Mouse (Mus musculus): ENCODE results near the gene Synrg. TPM values are rescaled to one million over a fixed set of nuclear protein-coding genes. Genes with fewer than 3 reads are reported as not detected.

The Synrg gene
- polyA plus RNA-seq, 1 experiment from 2014 or later = 6.9 TPM

- DNase-seq (ENCODE audit: low spot score) (no peak), ATAC-seq (replicated peaks; ENCODE audit: low FRiP score, low read depth) (no peak)
- Histone ChIP-seq H3K9me3 (replicated peaks; ENCODE audit: low read length) (no peaks in the 10 kb centered on the region), H3K36me3 (ENCODE audit: insufficient read depth, low read length) (0 out of 2 replicates have a peak, but pooled peaks cover 3% of the 10 kb centered on the region), H3K27ac (no peak overlapping the region), H3K4me1 (replicated peaks; ENCODE audit: insufficient read depth, low read length) (no peaks in the 10 kb centered on the region), H3K4me3 (replicated peaks; ENCODE audit: low read depth, low read length) (no peak overlapping the region), H3K9ac (ENCODE audit: low read depth, low read length) (no peak overlapping the region), H3K27me3 (ENCODE audit: insufficient read depth, low read length) (no peaks in the 10 kb centered on the region), H3K4me2 (ENCODE audit: low read length) (no peak overlapping the region)
- WGBS = 69% methylated on average over 4 of the region's 4 CpGs
- TF ChIP-seq CTCF (IDR thresholded peaks at IDR 0.05; ENCODE audit: low read depth) = no peak
Observed at GRCm38 (mm10) chr11:84047270-84047669, 83.0 kb downstream of the Synrg start.

- no peak overlapping the region for H3K9ac ChIP-seq (ENCODE audit: low read depth, low read length)
- no peak for TF ChIP-seq CTCF (IDR thresholded peaks at IDR 0.05; ENCODE audit: low read depth)
- no peak overlapping the region for H3K4me3 ChIP-seq (replicated peaks; ENCODE audit: low read depth, low read length)
- no peaks in the 10 kb centered on the region for H3K4me1 ChIP-seq (replicated peaks; ENCODE audit: insufficient read depth, low read length)
- 66% methylated on average over 10 of the region's 10 CpGs for WGBS
- no peak overlapping the region for H3K4me2 ChIP-seq (ENCODE audit: low read length)
- DNase-seq (ENCODE audit: low spot score) (no peak), ATAC-seq (replicated peaks; ENCODE audit: low FRiP score, low read depth) (no peak)
- 0 out of 2 replicates have a peak, but pooled peaks cover 3% of the 10 kb centered on the region for H3K36me3 ChIP-seq (ENCODE audit: insufficient read depth, low read length)
- H3K27me3 ChIP-seq (ENCODE audit: insufficient read depth, low read length) = no peaks in the 10 kb centered on the region
- H3K27ac ChIP-seq = no peak overlapping the region
- H3K9me3 ChIP-seq (replicated peaks; ENCODE audit: low read length) = no peaks in the 10 kb centered on the region
Observed at GRCm38 (mm10) chr11:84048411-84048810, 84.2 kb downstream of the Synrg start.

GRCm38 (mm10) chr11:84053055-84053454, 88.8 kb downstream of the Synrg start:
- Histone ChIP-seq H3K4me1 (replicated peaks; ENCODE audit: insufficient read depth, low read length) (no peaks in the 10 kb centered on the region), H3K4me3 (replicated peaks; ENCODE audit: low read depth, low read length) (no peak overlapping the region), H3K36me3 (ENCODE audit: insufficient read depth, low read length) (no peaks in the 10 kb centered on the region), H3K4me2 (ENCODE audit: low read length) (no peak overlapping the region), H3K27me3 (ENCODE audit: insufficient read depth, low read length) (no peaks in the 10 kb centered on the region), H3K9ac (ENCODE audit: low read depth, low read length) (no peak overlapping the region), H3K9me3 (replicated peaks; ENCODE audit: low read length) (no peaks in the 10 kb centered on the region), H3K27ac (no peak overlapping the region)
- TF ChIP-seq CTCF (IDR thresholded peaks at IDR 0.05; ENCODE audit: low read depth) = no peak
- DNase-seq (ENCODE audit: low spot score) = no peak
- no peak for ATAC-seq (replicated peaks; ENCODE audit: low FRiP score, low read depth)
- WGBS = 91% methylated on average over 7 of the region's 7 CpGs

GRCm38 (mm10) chr11:84053524-84054163, 89.4 kb downstream of the Synrg start:
- Histone ChIP-seq H3K9me3 (replicated peaks; ENCODE audit: low read length) (no peaks in the 10 kb centered on the region), H3K9ac (ENCODE audit: low read depth, low read length) (no peak overlapping the region), H3K4me1 (replicated peaks; ENCODE audit: insufficient read depth, low read length) (no peaks in the 10 kb centered on the region), H3K27me3 (ENCODE audit: insufficient read depth, low read length) (no peaks in the 10 kb centered on the region), H3K4me2 (ENCODE audit: low read length) (no peak overlapping the region), H3K4me3 (replicated peaks; ENCODE audit: low read depth, low read length) (no peak overlapping the region), H3K27ac (no peak overlapping the region), H3K36me3 (ENCODE audit: insufficient read depth, low read length) (no peaks in the 10 kb centered on the region)
- no peak for ATAC-seq (replicated peaks; ENCODE audit: low FRiP score, low read depth)
- WGBS = 78% methylated on average over 10 of the region's 10 CpGs
- DNase-seq (ENCODE audit: low spot score) = no peak
- no peak for TF ChIP-seq CTCF (IDR thresholded peaks at IDR 0.05; ENCODE audit: low read depth)

GRCm38 (mm10) chr11:84057418-84057817, 93.2 kb downstream of the Synrg start:
- H3K4me2 ChIP-seq (ENCODE audit: low read length) = no peak overlapping the region
- no peak overlapping the region for H3K9ac ChIP-seq (ENCODE audit: low read depth, low read length)
- no peak overlapping the region for H3K4me3 ChIP-seq (replicated peaks; ENCODE audit: low read depth, low read length)
- H3K27me3 ChIP-seq (ENCODE audit: insufficient read depth, low read length) = no peaks in the 10 kb centered on the region
- no peaks in the 10 kb centered on the region for H3K9me3 ChIP-seq (replicated peaks; ENCODE audit: low read length)
- 63% methylated on average over 2 of the region's 2 CpGs for WGBS
- H3K27ac ChIP-seq = no peak overlapping the region
- TF ChIP-seq CTCF (IDR thresholded peaks at IDR 0.05; ENCODE audit: low read depth) = no peak
- no peaks in the 10 kb centered on the region for H3K4me1 ChIP-seq (replicated peaks; ENCODE audit: insufficient read depth, low read length)
- DNase-seq (ENCODE audit: low spot score) (no peak), ATAC-seq (replicated peaks; ENCODE audit: low FRiP score, low read depth) (no peak)
- no peaks in the 10 kb centered on the region for H3K36me3 ChIP-seq (ENCODE audit: insufficient read depth, low read length)

- 94% methylated on average over 2 of the region's 2 CpGs for WGBS
- ATAC-seq (replicated peaks; ENCODE audit: low FRiP score, low read depth) (no peak), DNase-seq (ENCODE audit: low spot score) (no peak)
- Histone ChIP-seq H3K4me3 (replicated peaks; ENCODE audit: low read depth, low read length) (no peak overlapping the region), H3K27me3 (ENCODE audit: insufficient read depth, low read length) (no peaks in the 10 kb centered on the region), H3K4me2 (ENCODE audit: low read length) (no peak overlapping the region), H3K9ac (ENCODE audit: low read depth, low read length) (no peak overlapping the region), H3K36me3 (ENCODE audit: insufficient read depth, low read length) (no peaks in the 10 kb centered on the region), H3K27ac (no peak overlapping the region), H3K9me3 (replicated peaks; ENCODE audit: low read length) (no peaks in the 10 kb centered on the region), H3K4me1 (replicated peaks; ENCODE audit: insufficient read depth, low read length) (no peaks in the 10 kb centered on the region; the same call in 1 of the 2 replicates)
- TF ChIP-seq CTCF (IDR thresholded peaks at IDR 0.05; ENCODE audit: low read depth) = no peak
Observed at GRCm38 (mm10) chr11:84059784-84060183, 95.6 kb downstream of the Synrg start.

- H3K4me3 ChIP-seq (replicated peaks; ENCODE audit: low read depth, low read length) = no peak overlapping the region
- H3K9ac ChIP-seq (ENCODE audit: low read depth, low read length) = no peak overlapping the region
- H3K27me3 ChIP-seq (ENCODE audit: insufficient read depth, low read length) = no peaks in the 10 kb centered on the region
- no peak overlapping the region for H3K4me2 ChIP-seq (ENCODE audit: low read length)
- no peaks in the 10 kb centered on the region; the same call in 1 of the 2 replicates for H3K4me1 ChIP-seq (replicated peaks; ENCODE audit: insufficient read depth, low read length)
- 34% methylated on average over 6 of the region's 6 CpGs for WGBS
- ATAC-seq (replicated peaks; ENCODE audit: low FRiP score, low read depth) (no peak), DNase-seq (ENCODE audit: low spot score) (peak; percentile 41)
- no peaks in the 10 kb centered on the region for H3K36me3 ChIP-seq (ENCODE audit: insufficient read depth, low read length)
- no peak overlapping the region for H3K27ac ChIP-seq
- TF ChIP-seq CTCF (IDR thresholded peaks at IDR 0.05; ENCODE audit: low read depth) = no peak
- no peaks in the 10 kb centered on the region for H3K9me3 ChIP-seq (replicated peaks; ENCODE audit: low read length)
Observed at GRCm38 (mm10) chr11:84060635-84061034, 96.4 kb downstream of the Synrg start.

Measured in kidney, postnatal 0 days (tissue).